Mouse (Mus musculus) ES-E14 (cell line): Measurements from ENCODE around the gene Ydjc. TPM values are rescaled to one million over a fixed set of nuclear protein-coding genes. Genes with fewer than 3 reads are reported as not detected.
"Not testable (repeated sequence)": the region's sequence is repeated elsewhere in the genome, so short reads cannot be mapped to it uniquely, and the experiment has no call there.

ENCODE experiments used
- DNase-seq: peaks from one replicate; pipeline ENCODE4 v3.0.0-alpha.2; 2013; ENCODE audit warnings: low read depth, low spot score
- H3K27ac ChIP-seq: 2 replicates; pipeline ENCODE4 v1.5.1; 2012; ENCODE audit warnings: low read depth, mild to moderate bottlenecking, low read length, moderate library complexity, mixed read lengths; ENCODE audit not compliant: poor library complexity, insufficient read depth, severe bottlenecking
- H3K36me3 ChIP-seq: 2 replicates; pipeline ENCODE4 v1.6.1; 2012; ENCODE audit warnings: mild to moderate bottlenecking, low read length, moderate library complexity, mixed read lengths; ENCODE audit not compliant: control insufficient read depth, poor library complexity, insufficient read depth, severe bottlenecking
- H3K4me1 ChIP-seq, 2 experiments: fragments of 150-350 bp in 1 of 2; sonication (generic) in 1 of 2; 2 replicates each; pipeline ENCODE4 v1.6.1; 2012; ENCODE audit warnings: low read length in 2 of 2, mild to moderate bottlenecking in 1 of 2, mixed read lengths in 1 of 2; ENCODE audit not compliant: control insufficient read depth in 2 of 2, insufficient read depth in 2 of 2, poor library complexity in 1 of 2
- H3K4me3 ChIP-seq, 2 experiments: fragments of 150-350 bp in 1 of 2; sonication (generic) in 1 of 2; 2 replicates each; pipeline ENCODE4 v1.5.1; 2012; ENCODE audit warnings: low read length in 2 of 2, low read depth in 1 of 2, mild to moderate bottlenecking in 1 of 2, mixed read lengths in 1 of 2; ENCODE audit not compliant: insufficient read depth in 1 of 2, poor library complexity in 1 of 2, severe bottlenecking in 1 of 2
- H3K9ac ChIP-seq: 2 replicates; pipeline ENCODE4 v1.6.1; 2012; ENCODE audit warnings: low read depth, mild to moderate bottlenecking, low read length, mixed read lengths; ENCODE audit not compliant: poor library complexity, insufficient read depth, severe bottlenecking
- H3K9me3 ChIP-seq: fragments of 150-350 bp; sonication (generic); 2 replicates; pipeline ENCODE4 v1.6.1; 2012; ENCODE audit warnings: low read depth, mild to moderate bottlenecking, low read length; ENCODE audit not compliant: control insufficient read depth, insufficient read depth
- CHD2 ChIP-seq: IDR thresholded peaks from 2 replicates; pipeline ENCODE4 v1.6.1; 2014; ENCODE audit warnings: mild to moderate bottlenecking, low read depth, low read length, inconsistent platforms
- HCFC1 ChIP-seq: IDR thresholded peaks from 2 replicates; pipeline ENCODE4 v1.6.1; 2012; ENCODE audit warnings: low read length, inconsistent platforms, borderline replicate concordance; ENCODE audit not compliant: insufficient read depth
- MAFK ChIP-seq: IDR thresholded peaks from 2 replicates; pipeline ENCODE4 v1.6.1; 2014; ENCODE audit warnings: mild to moderate bottlenecking, low read depth, low read length, inconsistent platforms; ENCODE audit not compliant: insufficient read depth
- ZC3H11A ChIP-seq: IDR thresholded peaks from 2 replicates; pipeline ENCODE4 v1.6.1; 2012; ENCODE audit warnings: low read depth, mild to moderate bottlenecking, inconsistent platforms, low read length, borderline replicate concordance
- ZNF384 ChIP-seq: IDR thresholded peaks from 2 replicates; pipeline ENCODE4 v1.6.1; 2012; ENCODE audit warnings: low read depth, low read length, inconsistent platforms
- in situ Hi-C, 2 experiments: fragments of 600-800 bp; cut with MboI; formaldehyde crosslinking; loops; one replicate each; pipeline ENCODE4 v1.15.1; 2025; ENCODE audit warnings: low sequenced_read_pairs in 2 of 2, inconsistent platforms in 1 of 2; ENCODE audit not compliant: unreplicated experiment in 2 of 2
- total RNA-seq: library from RNA; depleted of rRNA; stranded (reverse); fragments of 300-350 nt; gene quantifications from 2 replicates; pipeline ENCODE4 v1.2.3, GENCODE M21; 2012

Gene Ydjc
- total RNA-seq, 1 experiment: 34.0 TPM

DNA sequence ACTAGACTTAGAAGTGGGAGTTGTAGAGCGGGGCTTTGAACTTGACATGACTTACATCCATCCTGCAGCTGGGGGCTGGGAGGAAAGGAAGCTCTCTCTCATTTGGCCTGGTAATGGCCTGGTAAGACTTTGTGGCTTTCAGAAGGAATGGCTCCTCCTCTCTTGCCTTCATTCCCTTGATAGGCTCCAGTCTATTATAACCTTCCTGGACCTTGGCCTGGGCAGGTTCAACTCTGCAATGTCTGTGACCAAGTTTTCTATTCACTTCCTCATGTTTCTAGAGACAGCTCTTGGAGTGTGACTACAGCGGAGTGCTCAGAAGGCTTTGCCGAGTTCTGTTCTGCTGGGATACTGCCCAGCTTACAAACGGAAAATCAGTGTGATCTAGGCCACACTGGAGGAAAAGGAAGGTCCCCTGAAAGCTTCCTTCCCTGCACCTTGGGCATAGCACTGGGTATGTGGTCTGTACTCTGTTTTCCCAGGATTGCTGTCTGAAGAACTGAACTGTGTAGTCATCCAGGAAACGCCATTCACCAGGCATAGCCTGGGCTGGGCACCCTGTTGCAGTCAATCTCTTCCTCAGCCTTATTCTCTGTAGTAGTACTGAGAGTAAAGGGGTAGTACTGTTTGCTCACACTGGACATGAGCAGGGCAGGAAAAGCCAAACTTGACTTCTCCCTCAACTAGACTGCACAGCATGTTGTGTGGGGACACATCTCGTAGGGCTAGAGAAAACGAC lies 6.3 kb downstream of the Ydjc start:
- no peak overlapping the region for H3K9ac ChIP-seq
- TF ChIP-seq CHD2 (no peak), HCFC1 (no peak), MAFK (no peak), ZNF384 (no peak), ZC3H11A (no peak)
- no peak for DNase-seq
- H3K9me3 ChIP-seq: no peaks in the 10 kb centered on the region
- no peak overlapping the region for H3K27ac ChIP-seq
- H3K4me3 ChIP-seq: no peak overlapping the region
- peaks cover 0 to 2% of the 10 kb centered on the region in 2 experiments; a peak in 1 of 4 replicates for H3K4me1 ChIP-seq
- in situ Hi-C loops: no loop called here
- H3K36me3 ChIP-seq: peaks cover 14% of the 10 kb centered on the region

DNA sequence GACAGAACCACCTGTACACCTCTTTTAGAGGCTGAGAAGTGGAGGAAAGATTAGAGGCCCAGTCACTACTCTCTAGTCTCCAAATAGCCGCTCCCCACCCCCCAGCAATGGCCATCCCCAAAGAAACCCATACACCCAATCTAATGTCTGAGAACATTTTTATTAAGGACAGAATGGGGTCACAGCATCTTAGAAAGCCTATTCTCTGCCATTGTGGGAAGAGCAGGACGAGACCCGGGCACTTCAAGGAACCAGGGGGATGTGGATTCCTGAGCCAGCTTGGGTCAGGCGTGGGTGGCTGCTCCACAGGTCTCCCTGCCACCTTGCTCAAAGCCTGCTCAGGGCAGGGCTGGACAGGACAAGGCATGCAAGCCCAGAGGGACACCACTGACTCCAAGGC lies 7.5 kb downstream of the Ydjc start:
- H3K36me3 ChIP-seq: peaks cover 20% of the 10 kb centered on the region
- no peak overlapping the region for H3K27ac ChIP-seq
- in situ Hi-C loops: no loop called here
- H3K9ac ChIP-seq: no peak overlapping the region
- TF ChIP-seq ZC3H11A (no peak), CHD2 (no peak), ZNF384 (no peak), MAFK (no peak), HCFC1 (no peak)
- no peak for DNase-seq
- peaks cover 0 to 2% of the 10 kb centered on the region in 2 experiments; a peak in 1 of 4 replicates for H3K4me1 ChIP-seq
- no peak overlapping the region for H3K4me3 ChIP-seq
- no peaks in the 10 kb centered on the region for H3K9me3 ChIP-seq

DNA sequence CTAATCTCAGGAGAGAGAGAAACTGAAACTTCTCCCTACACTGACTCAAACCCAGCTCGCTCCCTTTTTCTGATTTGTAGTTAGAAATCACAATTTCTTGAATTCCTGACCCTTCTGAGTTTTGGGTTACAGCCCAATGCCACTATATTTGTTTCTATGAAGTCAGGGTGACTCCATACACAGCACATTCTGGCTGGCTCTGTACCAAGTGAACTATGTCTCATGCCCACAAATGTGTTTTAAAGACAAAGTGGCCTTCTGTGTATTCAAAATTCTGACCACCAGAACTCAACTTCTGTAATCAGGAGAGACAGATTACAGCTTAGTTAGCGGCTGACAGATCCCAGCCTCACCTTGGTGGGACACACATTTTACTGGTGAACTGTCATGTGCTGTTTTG lies 9.9 kb downstream of the Ydjc start:
- H3K36me3 ChIP-seq: peaks cover 26% of the 10 kb centered on the region
- no peak overlapping the region for H3K27ac ChIP-seq
- DNase-seq: no peak
- no peaks in the 10 kb centered on the region for H3K4me1 ChIP-seq
- in situ Hi-C loops: no loop called here
- no peaks in the 10 kb centered on the region for H3K9me3 ChIP-seq
- H3K4me3 ChIP-seq: no peak overlapping the region
- no peak for TF ChIP-seq HCFC1
- TF ChIP-seq CHD2: no peak
- TF ChIP-seq ZC3H11A: no peak
- no peak for TF ChIP-seq MAFK
- TF ChIP-seq ZNF384: no peak
- H3K9ac ChIP-seq: no peak overlapping the region

DNA sequence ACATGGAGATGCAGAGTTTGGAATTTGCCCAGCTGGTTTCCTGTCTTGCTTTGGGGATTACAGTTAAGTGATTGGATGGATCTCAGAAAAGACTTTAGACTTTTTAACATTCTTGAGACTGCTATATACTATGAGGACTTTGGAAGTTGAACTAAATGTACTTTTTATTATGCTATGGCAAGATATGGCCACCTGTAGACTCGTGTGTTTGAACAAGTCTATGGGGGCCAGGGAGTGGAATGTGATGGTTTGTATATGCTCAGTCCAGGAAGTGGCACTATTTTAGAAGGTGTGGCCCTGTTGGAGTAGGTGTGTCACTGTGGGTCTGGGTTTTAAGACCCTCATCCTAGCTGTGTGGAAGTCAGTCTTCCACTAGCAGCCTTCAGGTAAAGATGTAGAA lies 21.1 kb downstream of the Ydjc start:
- H3K36me3 ChIP-seq, in situ Hi-C loops: not testable (repeated sequence)

DNA sequence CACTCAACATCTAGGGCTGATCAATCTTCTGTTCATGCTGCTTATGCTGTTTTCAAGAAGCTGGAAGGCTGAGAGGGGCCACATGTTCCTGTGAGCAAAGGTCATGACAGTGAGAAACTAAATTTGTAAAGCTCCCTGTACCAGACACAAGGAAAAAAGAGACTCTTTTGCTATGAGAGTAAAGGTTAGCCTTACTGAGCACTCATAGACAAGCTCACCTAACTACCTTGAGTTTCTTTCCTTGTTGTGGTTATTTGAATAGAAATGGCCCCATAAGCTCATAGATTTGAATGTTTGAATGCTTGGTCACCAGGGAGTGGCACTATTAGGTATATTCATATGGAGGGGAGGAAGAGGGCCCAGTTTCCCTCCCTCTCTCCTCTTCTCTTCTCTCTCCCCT lies 22.8 kb downstream of the Ydjc start:
- Histone ChIP-seq H3K9me3 (no peaks in the 10 kb centered on the region), H3K4me3 (no peak overlapping the region), H3K27ac (no peak overlapping the region), H3K36me3 (peaks cover 11% of the 10 kb centered on the region), H3K9ac (no peak overlapping the region), H3K4me1 (no peaks in the 10 kb centered on the region)
- DNase-seq: no peak
- TF ChIP-seq CHD2: no peak
- no peak for TF ChIP-seq HCFC1
- TF ChIP-seq ZNF384: no peak
- in situ Hi-C loops: no loop called here

More for the DNA sequence above, 21.1 kb downstream of the Ydjc start:
- DNase-seq, H3K4me1 ChIP-seq, H3K4me3 ChIP-seq, H3K9me3 ChIP-seq, H3K9ac ChIP-seq, H3K27ac ChIP-seq: not testable (repeated sequence)
